Mouse (Mus musculus) midbrain, embryonic 12.5 days (tissue): Measurements from ENCODE around the gene Bcas1. TPM values are rescaled to one million over a fixed set of nuclear protein-coding genes. Genes with fewer than 3 reads are reported as not detected.
A peak's percentile ranks its signal among the peaks of the same experiment; 100 is the strongest.

ENCODE experiments used
- ATAC-seq: fragments of 200-750 bp; cut with Nextera tagmentation; 2 replicates; pipeline ENCODE4 v1.8.0; 2017; ENCODE audit warnings: low read depth, moderate TSS enrichment, moderate library complexity; ENCODE audit not compliant: low FRiP score
- H3K27ac ChIP-seq: fragments of 300-500 bp; sonication (generic); replicated peaks from 2 replicates; pipeline ENCODE4 v1.5.1; 2016; ENCODE audit warnings: mild to moderate bottlenecking
- H3K27me3 ChIP-seq: fragments of 300-500 bp; sonication (generic); 2 replicates; pipeline ENCODE4 v1.6.1; 2016; ENCODE audit warnings: mild to moderate bottlenecking
- H3K36me3 ChIP-seq: fragments of 300-500 bp; sonication (generic); 2 replicates; pipeline ENCODE4 v1.6.1; 2016
- H3K4me1 ChIP-seq: fragments of 300-500 bp; sonication (generic); 2 replicates; pipeline ENCODE4 v1.6.1; 2016
- H3K4me2 ChIP-seq: fragments of 300-500 bp; sonication (generic); replicated peaks from 2 replicates; pipeline ENCODE4 v1.6.1; 2016; ENCODE audit warnings: mild to moderate bottlenecking, moderate library complexity
- H3K4me3 ChIP-seq: fragments of 300-500 bp; sonication (generic); 2 replicates; pipeline ENCODE4 v1.5.1; 2016; ENCODE audit warnings: mild to moderate bottlenecking
- H3K9ac ChIP-seq: fragments of 300-500 bp; sonication (generic); replicated peaks from 2 replicates; pipeline ENCODE4 v1.6.1; 2016; ENCODE audit warnings: mild to moderate bottlenecking, moderate library complexity
- H3K9me3 ChIP-seq: fragments of 300-500 bp; sonication (generic); 2 replicates; pipeline ENCODE4 v1.6.1; 2016; ENCODE audit warnings: mild to moderate bottlenecking
- WGBS: fragments of 180-500 bp; shearing (Covaris S2); methylation state at CpG from one replicate; pipeline ENCODE4 v1.1.7; 2016; 5-methylcytosine and 5-hydroxymethylcytosine counted together
- polyA plus RNA-seq: library from polyadenylated mRNA; unstranded; fragments of >200 nt; fragmentation: Nextera tagmentation; extraction: Ambion mirVana; gene quantifications from 2 replicates; pipeline ENCODE4 v1.2.1, GENCODE M21; 2016

Bcas1 gene
- polyA plus RNA-seq, 1 experiment from 2014 or later, result 5.1 TPM

- 21% methylated on average over 17 of the region's 18 CpGs for WGBS
- no peak overlapping the region; the same call in 1 of the 2 replicates for H3K9ac ChIP-seq
- peak overlapping the region; percentile 66; the same call in 1 of the 2 replicates for H3K27ac ChIP-seq
These were observed 82.9 kb downstream of the Bcas1 start for GRCm38 (mm10) chr2:170344502-170345409.

DNA sequence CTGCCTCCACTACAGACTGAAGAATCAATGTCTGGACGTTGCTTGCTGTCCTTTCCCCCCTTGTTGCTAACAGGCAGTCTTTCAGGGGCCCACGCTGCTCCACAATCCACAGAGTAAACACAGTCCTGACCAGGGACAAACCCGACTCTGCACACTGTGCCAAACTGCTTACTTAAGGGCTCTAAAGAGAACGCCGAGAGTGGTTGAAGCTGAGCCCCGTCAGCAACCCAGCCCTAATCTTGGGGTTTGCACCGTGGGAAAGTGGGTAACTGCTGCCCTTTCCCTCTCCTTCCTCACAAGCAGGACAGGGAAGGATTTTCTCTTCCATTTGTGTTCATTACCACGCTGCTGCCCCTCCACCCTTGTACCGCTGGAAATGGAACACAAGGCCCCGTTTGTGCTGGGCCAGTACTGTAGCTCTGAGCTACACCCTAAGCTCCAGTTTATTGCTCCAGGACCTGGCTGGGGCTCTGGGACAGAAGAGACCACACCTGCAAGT, 83.8 kb downstream of the Bcas1 start:
- no peaks in the 10 kb centered on the region for H3K9me3 ChIP-seq
- H3K36me3 ChIP-seq, result no peaks in the 10 kb centered on the region
- 44% methylated on average over 10 of the region's 10 CpGs for whole genome bisulfite sequencing
- peak overlapping the region; percentile 66 for H3K27ac ChIP-seq
- ATAC-seq, result peak; percentile 23; the same call in 1 of the 2 replicates
- peaks cover 32% of the 10 kb centered on the region for H3K4me1 ChIP-seq
- H3K9ac ChIP-seq, result no peak overlapping the region
- H3K27me3 ChIP-seq, result no peaks in the 10 kb centered on the region; the same call in 1 of the 2 replicates
- no peak overlapping the region for H3K4me2 ChIP-seq
- H3K4me3 ChIP-seq, result no peak overlapping the region

More at GRCm38 (mm10) chr2:170344502-170345409, 82.9 kb downstream of the Bcas1 start:
- Histone ChIP-seq H3K4me3 (no peak overlapping the region), H3K4me1 (peaks cover 32% of the 10 kb centered on the region), H3K9me3 (no peaks in the 10 kb centered on the region), H3K27me3 (no peaks in the 10 kb centered on the region; the same call in 1 of the 2 replicates), H3K36me3 (no peaks in the 10 kb centered on the region), H3K4me2 (peak overlapping the region; percentile 19)
- no peak for ATAC-seq

DNA sequence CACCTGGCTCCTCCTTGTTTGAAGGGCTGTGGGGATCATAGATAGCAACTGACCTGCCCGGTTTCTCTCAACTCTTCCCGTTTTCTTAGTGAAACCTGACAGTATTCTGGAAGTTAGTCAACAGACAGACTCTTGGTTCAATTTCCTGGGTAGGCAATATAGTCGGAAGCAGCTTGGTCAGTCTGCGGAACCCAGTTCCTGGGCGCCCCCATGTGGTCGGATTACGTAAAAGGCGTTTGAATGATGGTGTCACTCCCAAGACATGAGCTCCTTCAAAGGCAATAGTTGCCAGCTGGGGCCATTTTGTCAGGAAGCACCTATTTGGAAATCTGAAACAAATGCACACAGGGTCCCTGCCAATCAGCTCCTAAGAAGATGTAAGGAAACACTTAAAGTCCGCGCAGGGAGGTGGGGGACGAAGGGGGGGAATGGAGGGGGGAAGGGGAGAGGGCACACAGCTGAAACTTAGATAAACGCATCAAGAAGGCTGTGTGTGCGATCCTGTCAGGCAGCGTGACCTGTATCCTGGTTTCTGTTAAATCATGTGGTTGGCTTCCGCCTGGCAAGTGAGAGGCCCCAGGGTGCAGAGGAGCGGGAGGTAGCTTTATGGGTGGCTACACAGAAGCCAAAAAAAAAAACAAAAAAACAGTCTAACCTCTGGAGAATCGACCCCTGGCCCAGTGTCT, 84.4 kb downstream of the Bcas1 start:
- Histone ChIP-seq H3K4me2 (no peak overlapping the region), H3K9me3 (no peaks in the 10 kb centered on the region), H3K9ac (no peak overlapping the region), H3K4me3 (no peak overlapping the region), H3K4me1 (peaks cover 32% of the 10 kb centered on the region), H3K27me3 (no peaks in the 10 kb centered on the region; the same call in 1 of the 2 replicates), H3K27ac (peak overlapping the region; percentile 66), H3K36me3 (no peaks in the 10 kb centered on the region)
- ATAC-seq, result no peak
- WGBS, result 35% methylated on average over 17 of the region's 17 CpGs

DNA sequence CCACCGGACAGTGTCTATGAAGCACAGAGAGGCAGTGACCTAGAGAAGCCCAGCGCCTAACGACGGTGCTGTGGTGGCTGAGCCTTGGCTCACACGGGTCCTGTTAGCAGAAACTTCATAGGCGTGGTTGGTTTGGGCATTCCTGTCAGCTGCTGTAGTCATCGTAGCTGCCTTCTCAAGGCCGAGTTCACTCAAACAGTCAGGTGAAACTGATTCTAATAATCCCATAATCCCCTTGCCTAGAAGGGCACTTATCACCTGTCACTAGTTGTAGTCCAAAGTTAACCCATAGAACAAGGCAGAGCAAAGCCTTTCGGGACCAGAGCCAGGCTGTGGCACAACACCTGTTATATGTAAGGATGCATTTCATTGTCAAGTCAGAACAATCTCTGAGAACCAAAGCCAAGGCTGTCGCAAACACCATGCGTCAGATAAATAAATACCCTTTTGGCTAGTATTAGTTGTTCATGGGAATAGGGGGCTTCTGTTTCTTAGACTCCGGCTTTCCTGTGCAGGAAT, 85.3 kb downstream of the Bcas1 start:
- no peak overlapping the region for H3K27ac ChIP-seq
- 86% methylated on average over 12 of the region's 12 CpGs for WGBS

DNA sequence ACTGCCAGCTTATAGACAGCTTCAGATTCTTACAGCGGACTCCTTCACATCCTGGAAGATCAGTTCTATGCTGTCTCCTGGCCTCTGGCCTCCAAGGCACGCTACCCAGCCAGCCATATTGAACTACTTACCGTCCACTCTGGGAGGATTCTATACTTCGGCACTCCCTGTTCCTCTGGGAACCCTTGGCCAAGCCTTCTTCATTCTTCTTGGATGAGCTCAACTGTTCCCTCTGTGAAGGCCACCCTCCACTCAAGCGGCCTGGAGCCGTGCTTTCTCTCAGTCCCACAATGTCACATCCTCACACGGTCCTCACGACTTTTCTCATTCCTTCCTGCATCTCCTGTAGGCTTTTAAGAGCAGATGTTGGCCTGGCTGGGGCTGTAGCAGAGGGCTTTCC, 86.5 kb downstream of the Bcas1 start:
- no peak overlapping the region for H3K4me3 ChIP-seq
- H3K4me2 ChIP-seq, result no peak overlapping the region
- H3K36me3 ChIP-seq, result no peaks in the 10 kb centered on the region
- H3K9ac ChIP-seq, result no peak overlapping the region
- H3K9me3 ChIP-seq, result no peaks in the 10 kb centered on the region
- no peak overlapping the region for H3K27ac ChIP-seq
- ATAC-seq, result no peak
- no peaks in the 10 kb centered on the region; the same call in 1 of the 2 replicates for H3K27me3 ChIP-seq
- H3K4me1 ChIP-seq, result peaks cover 25% of the 10 kb centered on the region
- WGBS, result 89% methylated on average over 8 of the region's 8 CpGs

More for the DNA sequence above, 85.3 kb downstream of the Bcas1 start:
- Histone ChIP-seq H3K4me2 (no peak overlapping the region), H3K9ac (no peak overlapping the region), H3K4me1 (peaks cover 32% of the 10 kb centered on the region), H3K36me3 (no peaks in the 10 kb centered on the region), H3K9me3 (no peaks in the 10 kb centered on the region), H3K4me3 (no peak overlapping the region), H3K27me3 (no peaks in the 10 kb centered on the region; the same call in 1 of the 2 replicates)
- no peak for ATAC-seq

- Histone ChIP-seq H3K36me3 (no peaks in the 10 kb centered on the region), H3K4me2 (no peak overlapping the region), H3K27ac (no peak overlapping the region), H3K9me3 (no peaks in the 10 kb centered on the region), H3K27me3 (no peaks in the 10 kb centered on the region), H3K9ac (no peak overlapping the region), H3K4me3 (no peak overlapping the region), H3K4me1 (no peaks in the 10 kb centered on the region)
- WGBS, result 78% methylated on average over 9 of the region's 9 CpGs
- ATAC-seq, result no peak
These were observed 91.3 kb downstream of the Bcas1 start for GRCm38 (mm10) chr2:170336266-170336760.

DNA sequence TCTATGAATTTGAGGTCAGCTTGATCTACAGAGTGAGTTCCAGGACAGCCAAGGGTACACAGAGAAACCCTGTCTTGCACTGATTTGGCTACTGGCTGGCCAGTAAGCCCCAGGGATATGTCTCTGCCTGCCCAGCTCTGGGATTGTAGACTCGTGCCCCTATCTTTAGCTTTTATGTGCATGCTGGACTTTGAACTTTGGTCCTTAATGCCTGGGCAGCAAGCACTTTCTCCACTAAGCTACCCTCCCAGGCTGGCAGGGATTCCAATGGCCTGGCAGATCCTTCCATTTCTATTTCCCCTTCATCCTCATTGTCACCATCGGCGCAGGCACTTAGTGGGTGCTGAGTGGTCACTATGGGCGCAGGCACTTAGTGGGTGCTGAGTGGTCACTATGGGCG, 92.5 kb downstream of the Bcas1 start:
- H3K27me3 ChIP-seq, result no peaks in the 10 kb centered on the region
- H3K27ac ChIP-seq, result no peak overlapping the region
- no peak for ATAC-seq
- H3K9me3 ChIP-seq, result no peaks in the 10 kb centered on the region
- H3K4me3 ChIP-seq, result no peak overlapping the region
- no peak overlapping the region for H3K9ac ChIP-seq
- H3K4me1 ChIP-seq, result no peaks in the 10 kb centered on the region
- H3K36me3 ChIP-seq, result no peaks in the 10 kb centered on the region
- WGBS, result 95% methylated on average over 5 of the region's 5 CpGs
- H3K4me2 ChIP-seq, result no peak overlapping the region

- ATAC-seq, result no peak
These were observed 95.8 kb downstream of the Bcas1 start for GRCm38 (mm10) chr2:170331870-170332269.

DNA sequence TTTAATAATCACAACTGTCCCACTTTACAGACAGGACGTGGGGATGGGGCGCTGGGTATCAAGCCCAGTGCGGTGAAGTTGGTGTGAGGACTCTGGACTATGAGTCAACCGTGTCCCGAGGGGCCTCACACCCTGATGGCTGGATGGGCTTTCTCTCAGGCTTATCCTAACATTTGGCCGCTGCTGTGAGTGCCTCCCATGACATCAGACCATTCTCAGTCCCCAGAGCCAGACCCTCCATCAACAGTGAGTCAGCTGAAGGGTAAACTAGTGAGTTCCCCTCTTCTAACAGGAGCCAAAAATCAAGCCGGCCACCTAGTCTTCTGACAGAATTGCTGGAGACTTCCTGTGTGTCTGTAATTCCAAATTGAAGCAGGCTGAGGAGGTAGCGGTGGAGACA, 97.2 kb downstream of the Bcas1 start:
- Histone ChIP-seq H3K9me3 (no peaks in the 10 kb centered on the region), H3K27me3 (peaks cover 6% of the 10 kb centered on the region; the same call in 1 of the 2 replicates), H3K4me3 (no peak overlapping the region), H3K9ac (no peak overlapping the region), H3K4me2 (no peak overlapping the region), H3K4me1 (no peaks in the 10 kb centered on the region), H3K36me3 (no peaks in the 10 kb centered on the region), H3K27ac (no peak overlapping the region)
- WGBS, result 88% methylated on average over 8 of the region's 8 CpGs
- no peak for ATAC-seq

More at GRCm38 (mm10) chr2:170331870-170332269, 95.8 kb downstream of the Bcas1 start:
- Histone ChIP-seq H3K27me3 (no peaks in the 10 kb centered on the region), H3K4me1 (no peaks in the 10 kb centered on the region), H3K9ac (no peak overlapping the region), H3K36me3 (no peaks in the 10 kb centered on the region), H3K4me2 (no peak overlapping the region), H3K27ac (no peak overlapping the region), H3K9me3 (no peaks in the 10 kb centered on the region), H3K4me3 (no peak overlapping the region)
- WGBS, result 71% methylated on average over 2 of the region's 2 CpGs

DNA sequence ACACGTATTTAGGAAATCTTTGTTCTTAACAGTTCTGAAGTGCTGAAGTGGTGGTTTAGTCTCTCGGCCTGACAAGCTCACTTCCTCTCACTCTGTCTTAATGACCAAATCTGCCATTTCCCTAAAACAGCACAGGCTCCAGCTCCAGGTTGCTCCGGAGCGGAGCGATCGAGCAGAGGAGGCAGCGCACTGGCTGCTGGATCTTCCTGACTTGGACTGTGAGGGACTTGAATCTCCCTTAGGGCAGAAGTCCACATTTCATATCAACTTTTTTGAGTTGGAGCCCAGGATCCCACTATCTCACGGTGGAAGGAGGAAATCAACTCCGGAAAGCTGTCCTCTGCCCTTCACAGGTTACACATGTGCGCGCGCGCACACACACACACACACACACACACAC, 97.7 kb downstream of the Bcas1 start:
- WGBS, result 92% methylated on average over 13 of the region's 13 CpGs
- Histone ChIP-seq H3K4me3 (no peak overlapping the region), H3K9ac (no peak overlapping the region), H3K4me2 (no peak overlapping the region), H3K27ac (no peak overlapping the region), H3K4me1 (no peaks in the 10 kb centered on the region), H3K36me3 (no peaks in the 10 kb centered on the region), H3K9me3 (no peaks in the 10 kb centered on the region), H3K27me3 (peaks cover 8% of the 10 kb centered on the region; the same call in 1 of the 2 replicates)
- ATAC-seq, result no peak

GRCm38 (mm10) chr2:170323925-170324347, 103.7 kb downstream of the Bcas1 start:
- Histone ChIP-seq H3K9ac (peak overlapping the region; percentile 49; the same call in 1 of the 2 replicates), H3K27ac (no peak overlapping the region), H3K36me3 (no peaks in the 10 kb centered on the region), H3K4me3 (peak overlapping the region; percentile 30), H3K27me3 (peaks cover 15% of the 10 kb centered on the region), H3K4me1 (peaks cover 19% of the 10 kb centered on the region), H3K9me3 (no peaks in the 10 kb centered on the region), H3K4me2 (peak overlapping the region; percentile 60)
- 5% methylated on average over 19 of the region's 19 CpGs for WGBS
- peak; percentile 81 for ATAC-seq
